Mouse (Mus musculus) midbrain, postnatal 0 days (tissue): ENCODE measurements around the gene Rdh16f2. TPM values are rescaled to one million over a fixed set of nuclear protein-coding genes. Genes with fewer than 3 reads are reported as not detected.
A peak's percentile ranks its signal among the peaks of the same experiment; 100 is the strongest.
"Not testable (repeated sequence)": the region's sequence is repeated elsewhere in the genome, so short reads cannot be mapped to it uniquely, and the experiment has no call there.

Source experiments
- ATAC-seq: fragments of 200-750 bp; cut with Nextera tagmentation; 2 replicates; pipeline ENCODE4 v1.8.0; 2017; ENCODE audit warnings: moderate number of reproducible peaks, mild to moderate bottlenecking, moderate TSS enrichment, moderate library complexity; ENCODE audit not compliant: low FRiP score
- DNase-seq: peaks from one replicate; pipeline ENCODE4 v3.0.0-alpha.2; 2015; ENCODE audit warnings: low spot score
- H3K27ac ChIP-seq: fragments of 300-500 bp; sonication (generic); 2 replicates; pipeline ENCODE4 v1.5.1; 2014; ENCODE audit warnings: low read depth, mild to moderate bottlenecking, low read length, mixed read lengths
- H3K27me3 ChIP-seq: fragments of 300-500 bp; sonication (generic); 2 replicates; pipeline ENCODE4 v1.6.1; 2014; ENCODE audit warnings: low read length, control low read depth, mixed read lengths; ENCODE audit not compliant: insufficient read depth
- H3K36me3 ChIP-seq: fragments of 300-500 bp; sonication (generic); 2 replicates; pipeline ENCODE4 v1.6.1; 2014; ENCODE audit warnings: low read length, control low read depth, mixed read lengths; ENCODE audit not compliant: insufficient read depth
- H3K4me1 ChIP-seq: fragments of 300-500 bp; sonication (generic); 2 replicates; pipeline ENCODE4 v1.6.1; 2014; ENCODE audit warnings: mild to moderate bottlenecking, control low read depth, antibody characterized with exemption, low read length, mixed read lengths; ENCODE audit not compliant: insufficient read depth
- H3K4me2 ChIP-seq: fragments of 300-500 bp; sonication (generic); 2 replicates; pipeline ENCODE4 v1.6.1; 2014; ENCODE audit warnings: low read depth, mild to moderate bottlenecking, low read length, mixed read lengths; ENCODE audit not compliant: poor library complexity, severe bottlenecking
- H3K4me3 ChIP-seq: fragments of 300-500 bp; sonication (generic); 2 replicates; pipeline ENCODE4 v1.5.1; 2014; ENCODE audit warnings: low read depth, mild to moderate bottlenecking, low read length, moderate library complexity
- H3K9ac ChIP-seq: fragments of 300-500 bp; sonication (generic); replicated peaks from 2 replicates; pipeline ENCODE4 v1.6.1; 2014; ENCODE audit warnings: mild to moderate bottlenecking, low read length, moderate library complexity, mixed read lengths; ENCODE audit not compliant: poor library complexity, severe bottlenecking
- H3K9me3 ChIP-seq: fragments of 300-500 bp; sonication (generic); 2 replicates; pipeline ENCODE4 v1.6.1; 2016; ENCODE audit warnings: low read length, control low read depth
- CTCF ChIP-seq: IDR thresholded peaks from 2 replicates; pipeline ENCODE4 v1.5.1; 2016; ENCODE audit warnings: antibody characterized with exemption, mild to moderate bottlenecking
- WGBS: fragments of 180-500 bp; shearing (Covaris S2); extraction: QIAGEN DNeasy Blood & Tissue Kit; methylation state at CpG from one replicate; pipeline ENCODE4 v1.1.7; 2014; 5-methylcytosine and 5-hydroxymethylcytosine counted together
- polyA plus RNA-seq: library from polyadenylated mRNA; unstranded; fragments of >200 nt; fragmentation: Nextera tagmentation; extraction: Ambion mirVana; gene quantifications from 2 replicates; pipeline ENCODE4 v1.2.1, GENCODE M21; 2015
- total RNA-seq: library from RNA; depleted of rRNA; stranded (reverse); fragments of >200 nt; gene quantifications from 2 replicates; pipeline ENCODE4 v1.2.3, GENCODE M21; 2014

Rdh16f2 gene
- total and polyA plus RNA-seq, 2 experiments from 2014 or later, result not detected

GRCm38 (mm10) chr10:127904718-127905446 lies 38.6 kb downstream of the Rdh16f2 start:
- H3K4me1 ChIP-seq, result no peaks in the 10 kb centered on the region

GRCm38 (mm10) chr10:127906138-127906537 lies 39.9 kb downstream of the Rdh16f2 start:
- no peak overlapping the region for H3K27ac ChIP-seq
- no peaks in the 10 kb centered on the region for H3K4me1 ChIP-seq
- H3K9me3 ChIP-seq, result no peaks in the 10 kb centered on the region
- no peak overlapping the region for H3K9ac ChIP-seq
- no peak for TF ChIP-seq CTCF
- H3K4me3 ChIP-seq, result no peak overlapping the region
- WGBS, result 65% methylated on average over 2 of the region's 2 CpGs
- no peak overlapping the region for H3K4me2 ChIP-seq
- no peak for ATAC-seq
- no peaks in the 10 kb centered on the region for H3K27me3 ChIP-seq
- no peak for DNase-seq
- H3K36me3 ChIP-seq, result no peaks in the 10 kb centered on the region

More at GRCm38 (mm10) chr10:127904718-127905446, 38.6 kb downstream of the Rdh16f2 start:
- Histone ChIP-seq H3K27ac (no peak overlapping the region), H3K9me3 (no peaks in the 10 kb centered on the region), H3K36me3 (no peaks in the 10 kb centered on the region), H3K27me3 (no peaks in the 10 kb centered on the region), H3K4me2 (no peak overlapping the region), H3K4me3 (no peak overlapping the region), H3K9ac (no peak overlapping the region)
- ATAC-seq (no peak), DNase-seq (peak; percentile 56)
- TF ChIP-seq CTCF, result no peak
- 62% methylated on average over 7 of the region's 7 CpGs for WGBS

- no peak for ATAC-seq
- Histone ChIP-seq H3K4me1 (no peaks in the 10 kb centered on the region), H3K27ac (no peak overlapping the region), H3K27me3 (no peaks in the 10 kb centered on the region), H3K9ac (no peak overlapping the region), H3K4me3 (no peak overlapping the region), H3K4me2 (no peak overlapping the region), H3K9me3 (no peaks in the 10 kb centered on the region), H3K36me3 (no peaks in the 10 kb centered on the region)
- no peak for DNase-seq
- TF ChIP-seq CTCF, result no peak
These were observed 41.2 kb downstream of the Rdh16f2 start for GRCm38 (mm10) chr10:127907386-127907951.

- H3K9ac ChIP-seq, result no peak overlapping the region
- H3K36me3 ChIP-seq, result no peaks in the 10 kb centered on the region
- no peak for TF ChIP-seq CTCF
- no peak overlapping the region for H3K27ac ChIP-seq
- no peaks in the 10 kb centered on the region for H3K27me3 ChIP-seq
- H3K9me3 ChIP-seq, result no peaks in the 10 kb centered on the region
- no peaks in the 10 kb centered on the region for H3K4me1 ChIP-seq
- WGBS, result 89% methylated on average over 1 of the region's 1 CpGs
- no peak overlapping the region for H3K4me2 ChIP-seq
- no peak for DNase-seq
- ATAC-seq, result no peak
- H3K4me3 ChIP-seq, result no peak overlapping the region
These were observed 49.3 kb downstream of the Rdh16f2 start for GRCm38 (mm10) chr10:127915578-127915977.

GRCm38 (mm10) chr10:127917183-127917582 lies 50.9 kb downstream of the Rdh16f2 start:
- H3K36me3 ChIP-seq, H3K4me3 ChIP-seq, H3K4me2 ChIP-seq, H3K9me3 ChIP-seq, H3K9ac ChIP-seq, ATAC-seq, H3K4me1 ChIP-seq, H3K27me3 ChIP-seq, H3K27ac ChIP-seq: not testable (repeated sequence)
- 77% methylated on average over 3 of the region's 3 CpGs for WGBS
- DNase-seq, result peak; percentile 6

- H3K4me2 ChIP-seq, result no peak overlapping the region
- H3K27ac ChIP-seq, result no peak overlapping the region
- TF ChIP-seq CTCF, result no peak
- no peak overlapping the region for H3K9ac ChIP-seq
- H3K36me3 ChIP-seq, result no peaks in the 10 kb centered on the region
- no peak overlapping the region for H3K4me3 ChIP-seq
- no peak for DNase-seq
- no peaks in the 10 kb centered on the region for H3K27me3 ChIP-seq
- H3K9me3 ChIP-seq, result no peaks in the 10 kb centered on the region
- ATAC-seq, result no peak
- no peaks in the 10 kb centered on the region for H3K4me1 ChIP-seq
- WGBS, result 94% methylated on average over 5 of the region's 5 CpGs
These were observed 51.4 kb downstream of the Rdh16f2 start for GRCm38 (mm10) chr10:127917651-127918050.
